Mouse (Mus musculus) lung, postnatal 0 days (tissue): ENCODE measurements at regions not wholly inside any gene's neighbourhood (a gene's known extent, or its start where the extent isn't known, plus 50 kb on each side); places are given as distances from the start of the nearest gene placed in this dataset.

ENCODE experiments used
- ATAC-seq: fragments of 200-750 bp; cut with Nextera tagmentation; 2 replicates; pipeline ENCODE4 v1.8.0; 2017; ENCODE audit warnings: moderate library complexity
- DNase-seq: peaks from one replicate; pipeline ENCODE4 v3.0.0-alpha.2; 2016; ENCODE audit warnings: low spot score
- H3K27ac ChIP-seq: fragments of 300-500 bp; sonication (generic); 2 replicates; pipeline ENCODE4 v1.5.1; 2014; ENCODE audit warnings: antibody characterized with exemption, mild to moderate bottlenecking, low read length, mixed read lengths
- H3K27me3 ChIP-seq: fragments of 300-500 bp; sonication (generic); replicated peaks from 2 replicates; pipeline ENCODE4 v1.6.1; 2014; ENCODE audit warnings: low read length, mixed read lengths; ENCODE audit not compliant: insufficient read depth
- H3K36me3 ChIP-seq: fragments of 300-500 bp; sonication (generic); 2 replicates; pipeline ENCODE4 v1.6.1; 2014; ENCODE audit warnings: low read length, mixed read lengths; ENCODE audit not compliant: insufficient read depth
- H3K4me1 ChIP-seq: fragments of 300-500 bp; sonication (generic); 2 replicates; pipeline ENCODE4 v1.6.1; 2014; ENCODE audit warnings: antibody characterized with exemption, low read depth, low read length, mixed read lengths; ENCODE audit not compliant: insufficient read depth
- H3K4me2 ChIP-seq: fragments of 300-500 bp; sonication (generic); replicated peaks from 2 replicates; pipeline ENCODE4 v1.6.1; 2014; ENCODE audit warnings: low read depth, mild to moderate bottlenecking, low read length, moderate library complexity, mixed read lengths
- H3K4me3 ChIP-seq: fragments of 300-500 bp; sonication (generic); 2 replicates; pipeline ENCODE4 v1.5.1; 2014; ENCODE audit warnings: low read depth, low read length
- H3K9ac ChIP-seq: fragments of 300-500 bp; sonication (generic); replicated peaks from 2 replicates; pipeline ENCODE4 v1.6.1; 2014; ENCODE audit warnings: low read depth, mild to moderate bottlenecking
- H3K9me3 ChIP-seq: fragments of 300-500 bp; sonication (generic); 2 replicates; pipeline ENCODE4 v1.6.1; 2016; ENCODE audit warnings: low read length, mixed read lengths
- CTCF ChIP-seq: IDR thresholded peaks from 2 replicates; pipeline ENCODE4 v1.5.1; 2016; ENCODE audit warnings: antibody characterized with exemption, mild to moderate bottlenecking
- EP300 ChIP-seq: IDR thresholded peaks from 2 replicates; pipeline ENCODE4 v1.6.1; 2016; ENCODE audit warnings: antibody characterized with exemption, mild to moderate bottlenecking, control low read depth
- WGBS: fragments of 180-500 bp; shearing (Covaris S2); extraction: QIAGEN DNeasy Blood & Tissue Kit; methylation state at CpG from one replicate; pipeline ENCODE4 v1.1.7; 2014; 5-methylcytosine and 5-hydroxymethylcytosine counted together

DNA sequence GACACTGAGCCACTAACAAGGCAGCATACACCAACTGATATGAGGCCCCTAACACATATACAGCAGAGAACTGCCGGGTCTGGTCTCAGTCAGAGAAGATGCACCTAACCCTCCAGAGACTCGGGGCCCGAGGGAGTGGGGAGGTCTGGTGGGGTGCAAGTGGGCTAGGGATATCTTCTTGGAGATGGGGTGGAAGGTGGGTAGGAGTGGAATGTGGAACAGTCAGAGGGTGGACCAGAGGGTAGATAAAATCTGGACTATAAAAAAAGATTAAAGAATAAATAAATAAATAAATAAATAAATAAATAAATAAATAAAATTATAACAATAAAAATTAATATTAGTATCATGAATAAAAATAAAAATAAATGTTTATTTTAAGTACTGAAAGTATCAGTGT lies 598.2 kb downstream of the Cenpc1 start:
- Histone ChIP-seq H3K27ac (no peak overlapping the region), H3K36me3 (no peaks in the 10 kb centered on the region), H3K9ac (no peak overlapping the region), H3K4me3 (no peak overlapping the region), H3K4me2 (no peak overlapping the region), H3K27me3 (no peaks in the 10 kb centered on the region), H3K9me3 (no peaks in the 10 kb centered on the region), H3K4me1 (no peaks in the 10 kb centered on the region)
- TF ChIP-seq EP300 (no peak), CTCF (no peak)
- 95% methylated on average over 3 of the region's 3 CpGs for WGBS
- no peak for DNase-seq
- ATAC-seq: no peak
